Mouse (Mus musculus) ES-E14 (cell line): ENCODE data around the gene Zc3h12a.

Source experiments
- HCFC1 ChIP-seq: IDR thresholded peaks from 2 replicates; pipeline ENCODE4 v1.6.1; 2012; ENCODE audit warnings: low read length, inconsistent platforms, borderline replicate concordance; ENCODE audit not compliant: insufficient read depth
- ZC3H11A ChIP-seq: IDR thresholded peaks from 2 replicates; pipeline ENCODE4 v1.6.1; 2012; ENCODE audit warnings: low read depth, mild to moderate bottlenecking, inconsistent platforms, low read length, borderline replicate concordance

- no peak for TF ChIP-seq ZC3H11A
- no peak for TF ChIP-seq HCFC1
These were observed 22.3 kb downstream of the Zc3h12a start for GRCm38 (mm10) chr4:125105354-125105753.
